In genomic region chr4:155624338-155625291, GRCm38 (mm10) we compare ENCODE assay signal across 8 mouse cellular contexts. TPM values are rescaled to one million over a fixed set of nuclear protein-coding genes. Genes with fewer than 3 reads are reported as not detected.
DNase-seq lines count a peak whose midpoint lies in the region; ATAC-seq and TF ChIP-seq lines count a peak whose summit lies in the region.

Gene Cdk11b, plus strand, starts transcription at chr4:155624854.

- DNase-seq in MEL (ENCODE audit: low read depth, low spot score), result peak; percentile 100
- peak; percentile 97 to 99 for DNase-seq in cerebellum, adult 2 months
- DNase-seq in forebrain, postnatal 0 days, result peak; percentile 100
- DNase-seq in heart, postnatal 4 days, result peak; percentile 96
- DNase-seq in layer of hippocampus, adult 8-10 months (ENCODE audit: low spot score in 2 of 2), result peak; percentile 96 to 97
- DNase-seq in ovary, adult 18-20 months (ENCODE audit: low spot score), result peak; percentile 95
- DNase-seq in thymus, postnatal 0 days (ENCODE audit: low spot score), result peak; percentile 100

- peak; percentile 73 to 96 for TF ChIP-seq POLR2A in MEL (IDR thresholded peaks at IDR 0.05; ENCODE audit: control insufficient read depth in 1 of 2, insufficient read depth in 1 of 2, low read depth in 1 of 2, low read length in 2 of 2, poor library complexity in 1 of 2)
- peak; percentile 90; the same call in 1 of the 2 replicates for TF ChIP-seq POLR2A in cerebellum, adult 2 months (IDR thresholded peaks at IDR 0.05; ENCODE audit: borderline replicate concordance, insufficient read depth, low read length)

- TF ChIP-seq CTCF in MEL (IDR thresholded peaks at IDR 0.05 in 2 of 3, conservative IDR thresholded peaks at IDR 0.05 in 1 of 3; ENCODE audit: control insufficient read depth in 1 of 3, insufficient read depth in 1 of 3, low read depth in 2 of 3, low read length in 3 of 3, poor library complexity in 1 of 3, severe bottlenecking in 1 of 3), result no peak
- TF ChIP-seq CTCF in cerebellum, adult 2 months (IDR thresholded peaks at IDR 0.05; ENCODE audit: borderline replicate concordance, insufficient read depth, low read depth, low read length), result no peak
- no peak for TF ChIP-seq CTCF in forebrain, postnatal 0 days (IDR thresholded peaks at IDR 0.05; ENCODE audit: low read depth)

- peak within 1 kb of the TSS; percentile 93 for H3K27ac ChIP-seq in MEL (ENCODE audit: control insufficient read depth, low read depth, low read length)
- peak within 1 kb of the TSS; percentile 65 for H3K27ac ChIP-seq in cerebellum, adult 2 months (ENCODE audit: insufficient read depth, low read length)
- H3K27ac ChIP-seq in forebrain, postnatal 0 days (ENCODE audit: low read depth, low read length), result peak within 1 kb of the TSS; percentile 95
- peak within 1 kb of the TSS; percentile 88 for H3K27ac ChIP-seq in lung, embryonic 15.5 days

- peak within 1 kb of the TSS; percentile 79 for H3K4me2 ChIP-seq in forebrain, postnatal 0 days (ENCODE audit: low read depth)
- H3K4me2 ChIP-seq in lung, embryonic 15.5 days, result peak within 1 kb of the TSS; percentile 66

- peak within 1 kb of the TSS; percentile 81 for H3K9ac ChIP-seq in MEL (ENCODE audit: control insufficient read depth, low read depth, low read length, poor library complexity, severe bottlenecking)
- H3K9ac ChIP-seq in forebrain, postnatal 0 days, result peak within 1 kb of the TSS; percentile 71
- peak within 1 kb of the TSS; percentile 79 for H3K9ac ChIP-seq in lung, embryonic 15.5 days

- H3K36me3 ChIP-seq in MEL (ENCODE audit: control insufficient read depth in 1 of 2, insufficient read depth in 2 of 2, low read length in 2 of 2), result peaks cover 7 to 15% of the 10 kb centered on the region in 2 experiments
- peaks cover 31% of the 10 kb centered on the region for H3K36me3 ChIP-seq in forebrain, postnatal 0 days (ENCODE audit: insufficient read depth)
- H3K36me3 ChIP-seq in lung, embryonic 15.5 days, result peaks cover 42% of the 10 kb centered on the region

- TF ChIP-seq EP300 in MEL (IDR thresholded peaks at IDR 0.05; ENCODE audit: low read depth in 1 of 2, low read length in 2 of 2), result peak in 1 of 2 experiments; percentile 54; a peak in 2 of 4 replicates

- peaks cover 10% of the 10 kb centered on the region for H3K79me2 ChIP-seq in MEL (ENCODE audit: control insufficient read depth, insufficient read depth, low read length, poor library complexity)

- H3K4me3 ChIP-seq in MEL (ENCODE audit: control insufficient read depth in 1 of 2, insufficient read depth in 1 of 2, low read depth in 2 of 2, low read length in 2 of 2), result peak within 1 kb of the TSS; percentile 86 to 99
- peak within 1 kb of the TSS; percentile 71 for H3K4me3 ChIP-seq in cerebellum, adult 2 months (replicated peaks; ENCODE audit: insufficient read depth, low read depth, low read length)
- H3K4me3 ChIP-seq in forebrain, postnatal 0 days (ENCODE audit: low read depth, low read length), result peak within 1 kb of the TSS; percentile 95
- peak within 1 kb of the TSS; percentile 78 for H3K4me3 ChIP-seq in lung, embryonic 15.5 days

- H3K4me1 ChIP-seq in MEL (ENCODE audit: control insufficient read depth in 1 of 2, insufficient read depth in 2 of 2, low read length in 2 of 2), result peaks cover 3% of the 10 kb centered on the region in 2 experiments; a peak in 3 of 4 replicates
- no peaks in the 10 kb centered on the region for H3K4me1 ChIP-seq in cerebellum, adult 2 months (ENCODE audit: control insufficient read depth, insufficient read depth, low read length)
- no peaks in the 10 kb centered on the region for H3K4me1 ChIP-seq in forebrain, postnatal 0 days (ENCODE audit: insufficient read depth)
- peaks cover 12% of the 10 kb centered on the region for H3K4me1 ChIP-seq in lung, embryonic 15.5 days

- TF ChIP-seq RAD21 in MEL (IDR thresholded peaks at IDR 0.05; ENCODE audit: low read depth, low read length), result no peak

- no peaks in the 10 kb centered on the region for H3K27me3 ChIP-seq in MEL (ENCODE audit: control insufficient read depth in 1 of 2, insufficient read depth in 2 of 2, low read length in 2 of 2)
- H3K27me3 ChIP-seq in cerebellum, adult 2 months (ENCODE audit: control insufficient read depth, insufficient read depth, low read length), result no peaks in the 10 kb centered on the region
- no peaks in the 10 kb centered on the region for H3K27me3 ChIP-seq in forebrain, postnatal 0 days (ENCODE audit: insufficient read depth, low read length)
- no peaks in the 10 kb centered on the region for H3K27me3 ChIP-seq in lung, embryonic 15.5 days

- peak; percentile 100 for ATAC-seq in forebrain, postnatal 0 days
- peak; percentile 100 for ATAC-seq in lung, embryonic 15.5 days (ENCODE audit: borderline replicate concordance, extremely low read depth, low FRiP score, low TSS enrichment)

- under 1% methylated on average over 84 of the region's 84 CpGs for WGBS in cerebellum, adult 2 months
- 4% methylated on average over 84 of the region's 84 CpGs for WGBS in forebrain, postnatal 0 days
- under 1% methylated on average over 84 of the region's 84 CpGs for WGBS in lung, embryonic 15.5 days

- no peaks in the 10 kb centered on the region for H3K9me3 ChIP-seq in MEL (replicated peaks; ENCODE audit: insufficient read depth, low read length)
- H3K9me3 ChIP-seq in forebrain, postnatal 0 days (ENCODE audit: low read length), result no peaks in the 10 kb centered on the region
- H3K9me3 ChIP-seq in lung, embryonic 15.5 days, result no peaks in the 10 kb centered on the region

TF ChIP-seq in MEL, 35 proteins besides CTCF, POLR2A, EP300 and RAD21 (continues in another document):
- TF ChIP-seq SMC3 (IDR thresholded peaks at IDR 0.05; ENCODE audit: low read depth, low read length) (peak; percentile 27; the same call in 1 of the 2 replicates), USF1 (IDR thresholded peaks at IDR 0.05; ENCODE audit: low read depth, low read length) (peak; percentile 51; the same call in 1 of the 2 replicates), POLR2AphosphoS2 (IDR thresholded peaks at IDR 0.05; ENCODE audit: low read length) (peak; percentile 74; the same call in 1 of the 2 replicates), TCF12 (IDR thresholded peaks at IDR 0.05; ENCODE audit: low read depth, low read length) (peak; percentile 62), UBTF (IDR thresholded peaks at IDR 0.05; ENCODE audit: borderline replicate concordance, insufficient read depth, low read depth, low read length) (no peak), MEF2A (IDR thresholded peaks at IDR 0.05; ENCODE audit: extremely low read depth, insufficient replicate concordance, low read depth, low read length, poor library complexity, severe bottlenecking) (peak; percentile 21; the same call in 1 of the 2 replicates), GABPA (IDR thresholded peaks at IDR 0.05; ENCODE audit: low read depth, low read length) (peak; percentile 55; the same call in 1 of the 2 replicates), MYC (IDR thresholded peaks at IDR 0.05; ENCODE audit: low read depth, low read length) (peak; percentile 91), USF2 (IDR thresholded peaks at IDR 0.05; ENCODE audit: borderline replicate concordance in 1 of 2, insufficient read depth in 1 of 2, low read depth in 1 of 2, low read length in 2 of 2) (no peak), MXI1 (IDR thresholded peaks at IDR 0.05; ENCODE audit: low read depth, low read length) (peak; percentile 94), NRF1 (IDR thresholded peaks at IDR 0.05; ENCODE audit: insufficient read depth, low read depth, low read length, poor library complexity, severe bottlenecking) (peak; percentile 56; the same call in 1 of the 2 replicates), ZNF384 (IDR thresholded peaks at IDR 0.05; ENCODE audit: low read depth, low read length) (peak; percentile 89), MAZ (IDR thresholded peaks at IDR 0.05; ENCODE audit: low read depth, low read length) (peak; percentile 86; the same call in 1 of the 2 replicates), TBP (IDR thresholded peaks at IDR 0.05; ENCODE audit: low read depth, low read length) (peak; percentile 65; the same call in 1 of the 2 replicates), MAFK (IDR thresholded peaks at IDR 0.05; ENCODE audit: borderline replicate concordance, low read depth, low read length) (no peak), SIN3A (IDR thresholded peaks at IDR 0.05; ENCODE audit: low read length) (peak; percentile 95), CHD1 (IDR thresholded peaks at IDR 0.05; ENCODE audit: low read depth, low read length) (no peak), ZMIZ1 (IDR thresholded peaks at IDR 0.05; ENCODE audit: low read depth, low read length) (peak; percentile 85; the same call in 1 of the 2 replicates), ETS1 (IDR thresholded peaks at IDR 0.05; ENCODE audit: low read depth, low read length) (peak; percentile 73; the same call in 1 of the 2 replicates), KAT2A (conservative IDR thresholded peaks at IDR 0.05; ENCODE audit: low read depth, low read length) (peak; percentile 89), HCFC1 (IDR thresholded peaks at IDR 0.05; ENCODE audit: low read depth, low read length) (peak; percentile 96), RCOR1 (IDR thresholded peaks at IDR 0.05; ENCODE audit: low read depth, low read length) (0 out of 2 replicates have a peak, but pooled peaks have one; percentile 40), TAL1 (IDR thresholded peaks at IDR 0.05; ENCODE audit: low read length) (no peak), CHD2 (IDR thresholded peaks at IDR 0.05; ENCODE audit: low read length) (peak; percentile 32), ZC3H11A (IDR thresholded peaks at IDR 0.05; ENCODE audit: low read depth, low read length) (peak; percentile 29; the same call in 1 of the 2 replicates), MAX (IDR thresholded peaks at IDR 0.05; ENCODE audit: low read length) (peak; percentile 88), POLR2AphosphoS5 (IDR thresholded peaks at IDR 0.05; ENCODE audit: borderline replicate concordance, low read depth, low read length) (0 out of 2 replicates have a peak, but pooled peaks have one; percentile 26), NELFE (IDR thresholded peaks at IDR 0.05; ENCODE audit: low read depth, low read length) (peak; percentile 93), ELF1 (IDR thresholded peaks at IDR 0.05; ENCODE audit: low read depth, low read length) (peak; percentile 94)

RNA-seq across cellular contexts. Expression of gene Cdk11b, which starts in this region (rescaled TPM):
- total RNA-seq in MEL (2012; rRNA removed), result 47.9 and 56.6 TPM in 2 replicates
- polyA plus RNA-seq in MEL (2012; ENCODE audit: insufficient read depth in 1 of 2, insufficient read length in 2 of 2, low read depth in 1 of 2, low replicate concordance in 2 of 2, missing spikeins in 1 of 2), result 100 to 1,000 TPM; 113 to 249 TPM
- polyA plus RNA-seq in cerebellum, adult 2 months (2012; rRNA removed), result 57.8 and 63.7 TPM in 2 replicates
- total RNA-seq in forebrain, postnatal 0 days (2014; rRNA removed), result 20.7 and 21.8 TPM in 2 replicates
- 48.7 and 64.7 TPM in 2 replicates for polyA plus RNA-seq in forebrain, postnatal 0 days (2015; fragmentation: Nextera tagmentation; extraction: Ambion mirVana)
- total RNA-seq in heart, postnatal 4 days (2021), result 10 to 100 TPM; 30.1 to 32.3 TPM
- 10 to 100 TPM; 42.1 to 54.8 (median 46.9) TPM for total RNA-seq in layer of hippocampus, adult 8-10 months (2022)
- 50.2 and 53.6 TPM in 2 replicates for polyA plus RNA-seq in lung, embryonic 15.5 days (2015; fragmentation: Nextera tagmentation; extraction: Ambion mirVana)
- polyA plus RNA-seq in thymus, postnatal 0 days (2015; fragmentation: Nextera tagmentation; extraction: Ambion mirVana), result 65.7 and 76.3 TPM in 2 replicates

Comparison
In these comparisons a context has a peak if more than half of its experiments do, and no peak if none do; other contexts are left out.
1. Peak in every context shown above with its lines: DNase-seq, ATAC-seq, H3K4me3 ChIP-seq and H3K27ac ChIP-seq.